Mouse (Mus musculus) lung, postnatal 0 days (tissue): Measurements from ENCODE around the gene Akt2. TPM values are rescaled to one million over a fixed set of nuclear protein-coding genes. Genes with fewer than 3 reads are reported as not detected.
"Not testable (repeated sequence)": the region's sequence is repeated elsewhere in the genome, so short reads cannot be mapped to it uniquely, and the experiment has no call there.

ENCODE experiments used
- ATAC-seq: fragments of 200-750 bp; cut with Nextera tagmentation; 2 replicates; pipeline ENCODE4 v1.8.0; 2017; ENCODE audit warnings: moderate library complexity
- DNase-seq: peaks from one replicate; pipeline ENCODE4 v3.0.0-alpha.2; 2016; ENCODE audit warnings: low spot score
- H3K27ac ChIP-seq: fragments of 300-500 bp; sonication (generic); 2 replicates; pipeline ENCODE4 v1.5.1; 2014; ENCODE audit warnings: antibody characterized with exemption, mild to moderate bottlenecking, low read length, mixed read lengths
- H3K27me3 ChIP-seq: fragments of 300-500 bp; sonication (generic); replicated peaks from 2 replicates; pipeline ENCODE4 v1.6.1; 2014; ENCODE audit warnings: low read length, mixed read lengths; ENCODE audit not compliant: insufficient read depth
- H3K36me3 ChIP-seq: fragments of 300-500 bp; sonication (generic); 2 replicates; pipeline ENCODE4 v1.6.1; 2014; ENCODE audit warnings: low read length, mixed read lengths; ENCODE audit not compliant: insufficient read depth
- H3K4me1 ChIP-seq: fragments of 300-500 bp; sonication (generic); 2 replicates; pipeline ENCODE4 v1.6.1; 2014; ENCODE audit warnings: antibody characterized with exemption, low read depth, low read length, mixed read lengths; ENCODE audit not compliant: insufficient read depth
- H3K4me2 ChIP-seq: fragments of 300-500 bp; sonication (generic); replicated peaks from 2 replicates; pipeline ENCODE4 v1.6.1; 2014; ENCODE audit warnings: low read depth, mild to moderate bottlenecking, low read length, moderate library complexity, mixed read lengths
- H3K4me3 ChIP-seq: fragments of 300-500 bp; sonication (generic); 2 replicates; pipeline ENCODE4 v1.5.1; 2014; ENCODE audit warnings: low read depth, low read length
- H3K9ac ChIP-seq: fragments of 300-500 bp; sonication (generic); replicated peaks from 2 replicates; pipeline ENCODE4 v1.6.1; 2014; ENCODE audit warnings: low read depth, mild to moderate bottlenecking
- H3K9me3 ChIP-seq: fragments of 300-500 bp; sonication (generic); 2 replicates; pipeline ENCODE4 v1.6.1; 2016; ENCODE audit warnings: low read length, mixed read lengths
- CTCF ChIP-seq: IDR thresholded peaks from 2 replicates; pipeline ENCODE4 v1.5.1; 2016; ENCODE audit warnings: antibody characterized with exemption, mild to moderate bottlenecking
- EP300 ChIP-seq: IDR thresholded peaks from 2 replicates; pipeline ENCODE4 v1.6.1; 2016; ENCODE audit warnings: antibody characterized with exemption, mild to moderate bottlenecking, control low read depth
- WGBS: fragments of 180-500 bp; shearing (Covaris S2); extraction: QIAGEN DNeasy Blood & Tissue Kit; methylation state at CpG from one replicate; pipeline ENCODE4 v1.1.7; 2014; 5-methylcytosine and 5-hydroxymethylcytosine counted together
- polyA plus RNA-seq: library from polyadenylated mRNA; unstranded; fragments of >200 nt; fragmentation: Nextera tagmentation; extraction: Ambion mirVana; gene quantifications from 2 replicates; pipeline ENCODE4 v1.2.1, GENCODE M21; 2015

Gene Akt2
- polyA plus RNA-seq, 1 experiment from 2014 or later: 64.1 TPM

DNA sequence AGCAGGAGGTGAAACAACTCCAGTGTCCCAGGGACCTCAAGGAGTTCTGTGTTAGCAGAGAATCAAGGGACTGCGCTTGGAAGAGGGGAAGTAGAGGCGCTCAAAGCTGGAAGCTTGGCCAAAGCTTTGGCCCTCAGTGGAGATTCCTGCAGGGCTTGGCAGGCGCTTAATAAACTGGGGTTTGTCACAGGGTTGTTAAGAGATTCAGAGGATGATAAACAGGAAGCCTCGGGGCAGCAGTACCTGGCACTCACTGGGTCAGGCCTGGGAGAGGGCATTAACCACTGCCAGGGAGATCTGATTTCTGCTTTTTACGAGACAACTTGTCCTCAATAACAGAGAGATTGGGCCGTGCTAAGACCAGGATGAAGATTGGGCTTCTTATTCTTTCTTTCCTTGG, 29.7 kb downstream of the Akt2 start:
- no peak for TF ChIP-seq CTCF
- no peak for TF ChIP-seq EP300
- Histone ChIP-seq H3K9ac (no peak overlapping the region), H3K27ac (no peak overlapping the region), H3K36me3 (peaks cover 36% of the 10 kb centered on the region; the same call in 1 of the 2 replicates), H3K4me1 (no peaks in the 10 kb centered on the region), H3K9me3 (no peaks in the 10 kb centered on the region), H3K4me2 (no peak overlapping the region), H3K27me3 (no peaks in the 10 kb centered on the region), H3K4me3 (no peak overlapping the region)
- WGBS: 75% methylated on average over 6 of the region's 6 CpGs
- no peak for DNase-seq
- no peak for ATAC-seq

DNA sequence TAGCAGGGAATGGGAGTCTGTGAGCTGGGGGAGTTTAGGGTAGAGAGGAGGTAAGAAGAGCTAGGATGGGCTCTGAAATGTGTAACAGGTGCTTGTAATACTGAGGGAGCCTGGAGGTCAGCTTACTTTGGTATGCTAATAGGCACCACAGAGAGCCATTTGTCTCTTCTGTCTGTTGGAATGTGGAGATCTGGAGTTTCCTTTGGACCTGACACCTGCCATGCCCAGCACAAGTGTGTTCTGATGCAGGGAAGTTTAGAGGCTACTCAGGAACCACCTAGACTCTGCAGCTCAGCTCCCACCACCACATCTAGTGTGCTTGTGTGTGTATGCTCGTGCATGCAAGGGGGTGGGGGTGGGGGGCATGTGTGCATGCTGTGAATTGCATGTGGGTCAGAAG, 30.9 kb downstream of the Akt2 start:
- WGBS: 70% methylated on average over 1 of the region's 1 CpGs
- H3K36me3 ChIP-seq: peaks cover 26% of the 10 kb centered on the region; the same call in 1 of the 2 replicates
- TF ChIP-seq CTCF (no peak), EP300 (no peak)
- H3K27me3 ChIP-seq: no peaks in the 10 kb centered on the region
- ATAC-seq (no peak), DNase-seq (no peak)
- no peaks in the 10 kb centered on the region for H3K9me3 ChIP-seq
- no peaks in the 10 kb centered on the region for H3K4me1 ChIP-seq
- H3K9ac ChIP-seq: no peak overlapping the region
- H3K4me3 ChIP-seq: no peak overlapping the region
- no peak overlapping the region for H3K4me2 ChIP-seq
- no peak overlapping the region for H3K27ac ChIP-seq

- TF ChIP-seq CTCF: no peak
- TF ChIP-seq EP300: no peak
- Histone ChIP-seq H3K27ac (no peak overlapping the region), H3K9me3 (no peaks in the 10 kb centered on the region), H3K27me3 (no peaks in the 10 kb centered on the region), H3K4me3 (no peak overlapping the region), H3K4me2 (no peak overlapping the region), H3K36me3 (peaks cover 27% of the 10 kb centered on the region), H3K9ac (no peak overlapping the region), H3K4me1 (no peaks in the 10 kb centered on the region)
- ATAC-seq (no peak), DNase-seq (no peak)
Observed at GRCm38 (mm10) chr7:27624967-27625366, 33.6 kb downstream of the Akt2 start.

DNA sequence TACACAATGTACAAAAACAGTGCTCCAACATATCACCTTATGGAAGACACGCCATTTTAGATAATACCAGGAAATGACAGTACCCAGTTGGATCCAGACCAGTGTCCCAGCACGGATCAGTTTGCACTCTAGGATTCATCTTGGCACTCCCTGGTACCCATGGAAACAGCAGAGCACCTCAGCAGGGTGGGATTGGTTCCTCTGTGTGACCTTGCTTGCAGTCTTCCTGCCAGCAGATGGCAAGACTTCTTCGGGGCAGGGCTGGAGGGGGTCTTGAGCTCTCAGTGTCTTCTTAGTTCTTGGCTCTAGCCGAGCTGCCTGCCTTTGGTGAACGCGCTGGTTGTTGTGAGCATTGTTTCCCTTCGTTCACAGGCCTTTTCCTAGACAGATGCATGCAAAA, 36.4 kb downstream of the Akt2 start:
- no peak overlapping the region for H3K9ac ChIP-seq
- no peaks in the 10 kb centered on the region for H3K9me3 ChIP-seq
- H3K4me3 ChIP-seq: no peak overlapping the region
- no peak overlapping the region for H3K4me2 ChIP-seq
- H3K36me3 ChIP-seq: peaks cover 28% of the 10 kb centered on the region
- DNase-seq: no peak
- WGBS: 85% methylated on average over 7 of the region's 7 CpGs
- H3K4me1 ChIP-seq: no peaks in the 10 kb centered on the region
- ATAC-seq: no peak
- H3K27ac ChIP-seq: no peak overlapping the region
- no peaks in the 10 kb centered on the region for H3K27me3 ChIP-seq
- TF ChIP-seq CTCF (no peak), EP300 (no peak)

- peaks cover 24% of the 10 kb centered on the region for H3K36me3 ChIP-seq
- H3K4me2 ChIP-seq: no peak overlapping the region
- no peak overlapping the region for H3K4me3 ChIP-seq
- TF ChIP-seq CTCF (no peak), EP300 (no peak)
- no peak overlapping the region for H3K27ac ChIP-seq
- H3K27me3 ChIP-seq: no peaks in the 10 kb centered on the region
- H3K4me1 ChIP-seq: no peaks in the 10 kb centered on the region
- no peak overlapping the region for H3K9ac ChIP-seq
- H3K9me3 ChIP-seq: no peaks in the 10 kb centered on the region
- WGBS: 90% methylated on average over 6 of the region's 6 CpGs
- DNase-seq: no peak
- ATAC-seq: no peak
Observed at GRCm38 (mm10) chr7:27628190-27628589, 36.8 kb downstream of the Akt2 start.

- H3K27me3 ChIP-seq, H3K9ac ChIP-seq, H3K27ac ChIP-seq, H3K4me3 ChIP-seq, H3K4me1 ChIP-seq, H3K9me3 ChIP-seq, H3K4me2 ChIP-seq, DNase-seq, ATAC-seq: not testable (repeated sequence)
- H3K36me3 ChIP-seq: peaks cover 21% of the 10 kb centered on the region
- WGBS: 94% methylated on average over 7 of the region's 7 CpGs
Observed at GRCm38 (mm10) chr7:27628816-27629215, 37.5 kb downstream of the Akt2 start.

DNA sequence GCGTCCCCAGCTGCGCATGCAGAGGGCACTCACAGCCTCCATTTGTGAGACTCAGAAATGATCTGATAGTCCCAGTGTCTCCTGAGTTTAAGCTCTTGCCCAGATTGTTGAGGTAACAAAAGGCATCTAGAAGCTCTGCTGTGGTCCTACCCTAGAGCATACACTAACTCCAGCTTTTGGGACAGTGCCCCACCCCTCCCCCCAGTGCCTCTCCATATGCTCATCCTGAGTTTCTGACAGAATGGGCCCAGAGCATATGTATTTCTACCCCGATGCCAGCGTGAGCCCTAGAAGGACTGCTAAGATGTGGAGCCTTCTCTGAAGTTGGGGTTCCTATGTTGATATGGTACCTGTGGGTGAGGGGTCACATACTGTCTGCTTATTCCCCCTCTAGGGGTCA, 40.1 kb downstream of the Akt2 start:
- no peak overlapping the region for H3K4me2 ChIP-seq
- H3K9me3 ChIP-seq: no peaks in the 10 kb centered on the region
- DNase-seq (no peak), ATAC-seq (no peak)
- TF ChIP-seq CTCF (no peak), EP300 (no peak)
- peaks cover 30% of the 10 kb centered on the region for H3K36me3 ChIP-seq
- no peak overlapping the region for H3K4me3 ChIP-seq
- no peaks in the 10 kb centered on the region for H3K27me3 ChIP-seq
- no peaks in the 10 kb centered on the region for H3K4me1 ChIP-seq
- H3K27ac ChIP-seq: no peak overlapping the region
- no peak overlapping the region for H3K9ac ChIP-seq
- 94% methylated on average over 4 of the region's 4 CpGs for WGBS
